Mouse (Mus musculus): ENCODE results near the gene Polr2e. TPM values are rescaled to one million over a fixed set of nuclear protein-coding genes. Genes with fewer than 3 reads are reported as not detected.

The Polr2e gene
- polyA plus RNA-seq, 1 experiment from 2014 or later, result 149 TPM

DNA sequence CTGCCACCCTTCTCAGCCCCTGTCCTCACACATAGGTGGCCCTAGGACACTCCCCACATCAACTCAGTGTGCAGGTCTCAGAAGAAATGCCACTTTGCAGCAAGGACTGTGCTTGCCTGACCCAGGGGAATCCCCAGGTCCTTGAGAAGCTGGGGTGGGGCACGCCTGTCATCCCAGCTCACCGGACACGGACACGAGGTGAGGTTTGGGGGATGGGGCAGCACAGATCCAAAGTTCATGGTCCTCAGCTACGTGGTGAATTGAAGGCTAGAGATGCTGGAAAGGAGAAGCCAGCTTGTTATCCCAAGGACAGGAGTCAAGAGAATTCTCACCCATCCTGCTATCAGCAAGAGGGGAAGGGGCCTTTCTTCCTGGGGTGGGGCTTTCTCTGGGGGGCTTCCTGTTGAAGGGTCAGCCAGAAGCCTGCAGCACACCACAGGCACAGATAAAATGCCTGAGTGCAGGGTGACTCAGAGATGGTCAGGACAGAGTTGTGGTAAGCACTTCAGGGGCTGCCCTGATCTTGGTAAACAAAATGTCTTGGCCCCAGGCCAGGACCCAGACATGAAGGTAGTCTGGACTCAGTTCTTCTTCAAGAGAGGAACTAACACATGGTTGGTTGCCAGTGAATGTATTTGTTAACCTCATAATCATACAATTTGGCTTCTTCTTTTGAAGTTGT is 6.7 kb downstream of the Polr2e start:
- 0 out of 2 replicates have a peak, but pooled peaks have one; percentile 31 for ATAC-seq (ENCODE audit: extremely low read depth, insufficient number of reproducible peaks, low FRiP score, low TSS enrichment)
- Histone ChIP-seq H3K27me3 (replicated peaks) (no peaks in the 10 kb centered on the region), H3K9ac (peak overlapping the region; percentile 47), H3K4me1 (peaks cover 33% of the 10 kb centered on the region), H3K27ac (replicated peaks) (peak overlapping the region; percentile 83), H3K36me3 (peaks cover 54% of the 10 kb centered on the region), H3K4me3 (no peak overlapping the region), H3K4me2 (peak overlapping the region; percentile 36), H3K9me3 (no peaks in the 10 kb centered on the region)
- 7% methylated on average over 5 of the region's 5 CpGs for WGBS

DNA sequence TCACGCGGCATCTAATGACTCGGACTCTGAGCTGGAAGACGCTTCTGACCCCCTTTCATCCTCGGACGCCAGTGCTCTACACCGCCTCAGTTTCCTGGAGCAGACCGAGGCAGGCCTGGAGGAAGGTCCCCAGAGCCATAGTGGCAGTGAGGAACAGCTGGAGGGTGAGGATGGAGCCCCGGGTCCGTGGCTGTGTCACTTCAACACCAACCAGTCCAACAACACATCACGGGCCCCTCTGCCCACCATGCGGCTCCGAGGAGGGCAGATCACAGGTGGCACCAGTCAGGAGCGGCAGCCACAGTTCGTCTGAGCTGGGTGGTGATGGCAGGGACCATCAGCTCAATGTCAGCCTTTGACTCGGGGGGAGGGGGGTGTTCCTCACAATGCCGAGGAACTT is 8.9 kb downstream of the Polr2e start:
- no peak for ATAC-seq (ENCODE audit: extremely low read depth, insufficient number of reproducible peaks, low FRiP score, low TSS enrichment)
- WGBS, result 81% methylated on average over 17 of the region's 17 CpGs
- H3K27ac ChIP-seq (replicated peaks), result no peak overlapping the region

DNA sequence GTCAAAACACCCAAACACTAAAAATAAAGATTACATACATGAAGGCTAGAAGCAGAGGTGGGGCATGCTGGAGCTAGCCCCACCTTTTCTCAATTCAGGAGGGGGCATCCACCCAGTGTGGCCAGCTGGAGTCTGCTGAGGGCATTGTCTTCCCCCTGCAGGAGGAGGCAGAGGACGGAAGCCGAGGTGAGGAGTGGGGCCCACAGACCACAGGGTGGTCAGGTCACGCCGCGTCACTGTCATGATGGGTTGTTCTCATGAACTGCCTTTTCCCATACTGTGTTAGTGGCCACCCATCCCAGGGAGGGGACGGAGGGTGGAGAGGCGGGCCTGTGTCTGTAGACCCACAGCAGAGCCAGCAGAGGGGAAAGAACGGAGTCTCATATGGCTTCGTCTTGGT is 9.4 kb downstream of the Polr2e start:
- Histone ChIP-seq H3K36me3 (peaks cover 31% of the 10 kb centered on the region), H3K4me2 (no peak overlapping the region), H3K4me3 (no peak overlapping the region), H3K9me3 (no peaks in the 10 kb centered on the region), H3K4me1 (peaks cover 29% of the 10 kb centered on the region), H3K27me3 (replicated peaks) (no peaks in the 10 kb centered on the region), H3K27ac (replicated peaks) (no peak overlapping the region), H3K9ac (no peak overlapping the region)
- WGBS, result 85% methylated on average over 9 of the region's 9 CpGs
- no peak for ATAC-seq (ENCODE audit: extremely low read depth, insufficient number of reproducible peaks, low FRiP score, low TSS enrichment)

More for the DNA sequence above, 8.9 kb downstream of the Polr2e start:
- H3K9ac ChIP-seq, result peak overlapping the region; percentile 2; the same call in 1 of the 2 replicates
- peaks cover 36% of the 10 kb centered on the region for H3K36me3 ChIP-seq
- no peak overlapping the region for H3K4me3 ChIP-seq
- H3K9me3 ChIP-seq, result no peaks in the 10 kb centered on the region
- peaks cover 31% of the 10 kb centered on the region for H3K4me1 ChIP-seq
- H3K4me2 ChIP-seq, result no peak overlapping the region
- no peaks in the 10 kb centered on the region for H3K27me3 ChIP-seq (replicated peaks)

DNA sequence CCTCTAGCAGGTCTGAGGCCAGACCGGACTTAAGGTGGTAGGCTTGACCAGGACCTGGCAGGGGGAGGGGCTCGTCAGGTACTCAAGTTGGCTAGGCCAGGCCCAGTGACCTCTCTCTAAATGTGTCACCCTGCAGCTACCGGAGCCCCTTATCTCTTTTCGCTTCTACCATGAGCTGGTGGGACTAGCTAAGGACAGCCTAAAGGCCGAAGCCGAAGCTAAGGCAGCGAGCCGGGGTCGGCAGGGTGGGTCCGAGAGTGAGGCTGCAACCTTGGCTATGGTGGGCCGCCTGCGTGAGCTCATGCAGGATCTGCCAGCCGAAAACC is 11.1 kb downstream of the Polr2e start:
- Histone ChIP-seq H3K4me2 (no peak overlapping the region), H3K9me3 (no peaks in the 10 kb centered on the region), H3K27me3 (replicated peaks) (no peaks in the 10 kb centered on the region), H3K4me3 (no peak overlapping the region), H3K9ac (no peak overlapping the region), H3K27ac (replicated peaks) (no peak overlapping the region), H3K4me1 (peaks cover 14% of the 10 kb centered on the region), H3K36me3 (peaks cover 22% of the 10 kb centered on the region; the same call in 1 of the 2 replicates)
- ATAC-seq (ENCODE audit: extremely low read depth, insufficient number of reproducible peaks, low FRiP score, low TSS enrichment), result no peak
- 87% methylated on average over 13 of the region's 13 CpGs for WGBS

DNA sequence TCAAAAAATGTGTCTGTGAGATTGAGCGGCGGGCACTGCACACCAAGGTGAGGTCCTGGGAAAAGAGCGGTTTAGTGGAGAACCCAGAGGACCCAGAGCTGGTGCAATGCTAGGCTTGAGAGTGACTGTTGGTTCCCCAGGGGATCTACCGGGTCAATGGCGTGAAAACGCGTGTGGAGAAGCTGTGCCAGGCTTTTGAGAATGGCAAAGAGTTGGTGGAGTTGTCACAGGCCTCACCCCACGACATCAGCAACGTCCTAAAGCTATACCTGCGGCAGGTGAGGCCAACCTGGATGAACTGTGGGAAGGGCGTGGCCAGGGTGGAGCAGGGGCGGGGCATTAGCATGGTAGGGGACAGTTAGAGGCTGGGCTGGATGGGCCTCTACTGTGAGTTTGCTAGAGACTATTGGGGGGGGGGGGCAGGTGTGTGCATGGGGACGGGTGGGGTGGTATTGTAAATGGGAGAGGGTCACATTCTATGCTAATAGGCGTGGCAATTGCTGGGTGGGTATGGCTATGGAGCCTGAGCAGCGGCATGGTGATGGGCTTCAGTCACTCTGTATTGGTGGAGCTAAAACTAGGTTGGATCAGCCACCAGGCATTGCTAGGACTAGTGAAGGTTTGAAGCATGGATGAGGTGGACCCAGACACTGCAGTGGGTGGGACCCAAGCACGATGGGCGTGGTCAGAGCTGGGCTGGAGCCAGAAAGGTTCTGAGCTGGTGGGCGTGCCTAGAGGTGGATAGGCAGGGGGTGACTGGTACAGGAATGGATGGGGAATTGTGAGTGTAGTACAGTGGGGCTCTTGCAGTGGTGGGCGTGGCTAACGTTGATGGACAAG is 11.7 kb downstream of the Polr2e start:
- ATAC-seq (ENCODE audit: extremely low read depth, insufficient number of reproducible peaks, low FRiP score, low TSS enrichment), result no peak
- Histone ChIP-seq H3K36me3 (peaks cover 26% of the 10 kb centered on the region), H3K9me3 (no peaks in the 10 kb centered on the region), H3K9ac (no peak overlapping the region), H3K27ac (replicated peaks) (no peak overlapping the region), H3K4me1 (peaks cover 9% of the 10 kb centered on the region), H3K27me3 (replicated peaks) (no peaks in the 10 kb centered on the region), H3K4me3 (no peak overlapping the region), H3K4me2 (no peak overlapping the region)
- 67% methylated on average over 20 of the region's 20 CpGs for WGBS

DNA sequence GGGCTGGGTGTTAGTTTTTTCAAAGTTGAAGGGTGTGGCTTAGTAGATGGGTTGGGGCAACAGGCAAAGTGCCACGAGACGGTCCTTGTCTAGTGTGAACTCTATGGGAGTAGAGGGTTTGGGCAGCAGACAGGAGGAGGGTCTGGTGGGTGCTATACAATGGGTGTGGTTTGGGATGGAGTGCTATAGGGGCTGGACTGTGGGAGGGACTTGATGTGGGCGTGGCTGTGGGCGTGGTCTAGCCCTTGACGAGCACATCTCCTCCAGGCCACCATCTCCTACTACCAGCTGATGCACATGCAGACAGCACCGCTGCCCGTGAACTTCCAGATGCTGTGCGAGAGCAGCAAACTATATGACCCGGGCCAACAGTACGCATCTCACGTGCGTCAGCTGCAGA is 13.7 kb downstream of the Polr2e start:
- no peak for ATAC-seq (ENCODE audit: extremely low read depth, insufficient number of reproducible peaks, low FRiP score, low TSS enrichment)
- Histone ChIP-seq H3K4me1 (no peaks in the 10 kb centered on the region), H3K4me2 (no peak overlapping the region), H3K9ac (no peak overlapping the region), H3K27me3 (replicated peaks) (no peaks in the 10 kb centered on the region), H3K27ac (replicated peaks) (no peak overlapping the region), H3K4me3 (no peak overlapping the region), H3K9me3 (no peaks in the 10 kb centered on the region), H3K36me3 (peaks cover 29% of the 10 kb centered on the region)
- 69% methylated on average over 12 of the region's 12 CpGs for WGBS

DNA sequence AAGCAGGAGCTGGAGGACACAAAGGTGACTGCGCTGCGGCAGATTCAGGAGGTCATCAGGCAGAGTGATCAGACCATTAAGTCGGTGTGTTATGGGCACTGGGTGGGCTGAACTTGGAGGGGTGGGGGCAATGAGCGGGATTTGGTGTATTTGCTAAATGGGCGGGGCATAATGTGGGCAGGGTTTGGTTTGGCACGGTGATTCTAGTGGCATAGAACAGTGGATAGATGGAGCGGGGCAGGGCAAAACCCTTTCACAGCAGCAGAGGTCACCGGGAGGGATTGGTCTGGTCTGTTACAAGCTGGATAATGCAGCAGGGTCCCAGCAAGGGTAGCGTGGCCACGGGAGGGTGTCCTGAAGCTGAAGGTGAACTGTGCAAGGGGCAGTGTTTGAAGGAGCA is 14.1 kb downstream of the Polr2e start:
- H3K4me2 ChIP-seq, result no peak overlapping the region
- ATAC-seq (ENCODE audit: extremely low read depth, insufficient number of reproducible peaks, low FRiP score, low TSS enrichment), result no peak
- H3K4me3 ChIP-seq, result no peak overlapping the region
- H3K27me3 ChIP-seq (replicated peaks), result no peaks in the 10 kb centered on the region; the same call in 1 of the 2 replicates
- H3K36me3 ChIP-seq, result peaks cover 25% of the 10 kb centered on the region
- H3K9ac ChIP-seq, result no peak overlapping the region
- WGBS, result 75% methylated on average over 10 of the region's 10 CpGs
- no peaks in the 10 kb centered on the region for H3K9me3 ChIP-seq
- 0 out of 2 replicates have a peak, but pooled peaks cover 3% of the 10 kb centered on the region for H3K4me1 ChIP-seq
- H3K27ac ChIP-seq (replicated peaks), result no peak overlapping the region

DNA sequence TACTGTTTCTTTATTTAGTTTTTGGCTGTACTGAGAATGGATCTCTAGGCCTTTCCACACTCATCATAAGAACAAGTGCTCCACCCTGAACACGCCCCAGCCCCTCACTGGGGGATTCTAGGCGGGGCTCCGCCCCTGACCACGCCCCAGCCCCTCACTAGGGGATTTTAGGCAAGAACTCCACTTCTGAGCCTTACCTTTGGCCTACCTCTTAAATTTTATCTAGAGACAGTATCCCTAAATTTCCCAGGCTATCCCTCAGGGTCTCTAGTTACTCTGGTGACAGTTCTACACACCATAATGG is 14.6 kb downstream of the Polr2e start:
- Histone ChIP-seq H3K27ac (replicated peaks) (no peak overlapping the region), H3K27me3 (replicated peaks) (no peaks in the 10 kb centered on the region; the same call in 1 of the 2 replicates), H3K4me3 (no peak overlapping the region), H3K9me3 (no peaks in the 10 kb centered on the region), H3K4me1 (peaks cover 8% of the 10 kb centered on the region), H3K4me2 (no peak overlapping the region), H3K9ac (no peak overlapping the region), H3K36me3 (peaks cover 24% of the 10 kb centered on the region)
- ATAC-seq (ENCODE audit: extremely low read depth, insufficient number of reproducible peaks, low FRiP score, low TSS enrichment), result no peak
- 53% methylated on average over 4 of the region's 4 CpGs for WGBS

DNA sequence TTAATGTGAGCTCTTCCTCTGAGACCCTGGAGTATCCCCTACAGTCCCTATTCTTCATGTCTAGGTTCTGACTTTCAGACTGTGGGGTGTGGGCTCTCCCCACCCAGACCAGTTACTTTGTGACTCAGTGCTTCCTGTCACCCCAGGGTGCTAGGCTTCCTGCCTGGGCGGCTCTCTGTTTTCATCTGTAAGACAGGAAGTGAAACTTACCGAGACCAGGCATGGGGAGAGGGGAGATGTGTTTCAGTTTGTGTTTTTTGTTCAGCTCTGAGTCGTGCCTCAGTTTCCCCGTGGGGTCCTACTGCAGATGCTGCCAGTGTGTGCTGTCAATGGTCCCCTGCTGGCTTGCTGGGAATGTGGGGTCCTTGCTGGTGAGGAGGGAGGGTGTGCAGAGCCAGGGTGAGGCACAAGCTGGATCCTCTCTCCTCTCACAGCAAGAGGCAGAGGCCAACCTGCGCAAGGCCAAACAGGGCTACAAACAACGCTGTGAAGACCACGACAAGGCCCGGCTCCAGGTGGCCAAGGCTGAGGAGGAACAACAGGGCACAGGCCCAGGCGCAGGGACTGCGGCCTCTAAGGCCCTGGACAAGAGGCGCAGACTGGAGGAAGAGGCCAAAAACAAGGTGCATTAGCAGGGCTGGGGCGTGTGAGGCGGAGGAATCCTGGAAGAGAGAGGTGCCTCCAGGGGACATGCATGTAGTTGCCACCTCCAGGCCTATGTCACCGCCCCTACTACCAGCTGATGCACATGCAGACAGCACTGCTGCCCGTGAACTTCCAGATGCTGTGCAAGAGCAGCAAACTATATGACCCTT is 15.2 kb downstream of the Polr2e start:
- no peak for ATAC-seq (ENCODE audit: extremely low read depth, insufficient number of reproducible peaks, low FRiP score, low TSS enrichment)
- 72% methylated on average over 15 of the region's 15 CpGs for WGBS

DNA sequence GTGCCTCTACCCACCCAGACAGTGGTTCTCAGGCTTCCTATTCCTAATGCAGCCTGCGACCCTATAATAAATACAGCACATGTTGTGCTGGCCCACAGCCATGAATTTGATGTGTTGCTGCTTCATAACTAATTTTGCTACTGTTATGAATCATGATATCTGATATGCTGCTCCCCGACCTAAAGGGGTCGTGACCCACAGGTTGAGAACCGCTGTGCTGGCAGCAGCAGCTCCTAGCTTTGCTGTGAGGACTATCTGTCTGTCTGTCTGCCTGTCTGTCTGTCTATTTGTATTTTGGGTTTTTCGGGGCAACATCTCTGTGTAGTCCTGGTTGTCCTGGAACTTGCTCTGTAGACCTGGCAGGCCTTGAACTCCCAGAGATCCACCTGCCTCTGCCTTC is 15.8 kb downstream of the Polr2e start:
- H3K4me2 ChIP-seq, result no peak overlapping the region
- no peak overlapping the region for H3K27ac ChIP-seq (replicated peaks)
- no peaks in the 10 kb centered on the region; the same call in 1 of the 2 replicates for H3K27me3 ChIP-seq (replicated peaks)
- H3K36me3 ChIP-seq, result peaks cover 16% of the 10 kb centered on the region
- no peaks in the 10 kb centered on the region for H3K9me3 ChIP-seq
- H3K9ac ChIP-seq, result no peak overlapping the region
- peaks cover 20% of the 10 kb centered on the region for H3K4me1 ChIP-seq
- no peak for ATAC-seq (ENCODE audit: extremely low read depth, insufficient number of reproducible peaks, low FRiP score, low TSS enrichment)
- WGBS, result 84% methylated on average over 5 of the region's 5 CpGs
- H3K4me3 ChIP-seq, result no peak overlapping the region

More for the DNA sequence above, 15.2 kb downstream of the Polr2e start:
- Histone ChIP-seq H3K9ac (0 out of 2 replicates have a peak overlapping the region, but pooled peaks have one; percentile 38), H3K27me3 (replicated peaks) (no peaks in the 10 kb centered on the region; the same call in 1 of the 2 replicates), H3K36me3 (peaks cover 22% of the 10 kb centered on the region), H3K4me1 (peaks cover 14% of the 10 kb centered on the region), H3K4me3 (no peak overlapping the region), H3K27ac (replicated peaks) (no peak overlapping the region), H3K4me2 (no peak overlapping the region), H3K9me3 (no peaks in the 10 kb centered on the region)

DNA sequence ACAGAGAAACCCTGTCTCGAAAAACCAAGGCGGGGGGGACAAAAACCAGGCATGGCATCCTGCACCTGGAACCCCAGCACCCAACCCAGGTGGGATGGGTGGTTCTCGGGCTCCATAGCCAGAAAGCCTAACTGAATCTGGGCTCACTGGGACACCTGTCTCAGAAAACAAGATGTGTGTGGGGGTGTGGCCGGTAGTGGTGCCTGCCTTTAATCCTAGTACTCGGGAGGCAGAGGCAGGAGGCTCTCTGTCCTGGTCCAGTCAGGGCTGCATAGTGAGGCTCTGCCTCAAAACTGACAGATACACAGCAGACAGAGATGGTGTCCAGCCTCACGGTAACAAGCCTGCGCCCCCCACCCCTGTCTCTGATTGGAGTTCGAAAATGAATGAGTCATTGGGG is 16.8 kb downstream of the Polr2e start:
- peaks cover 24% of the 10 kb centered on the region for H3K4me1 ChIP-seq
- no peak for ATAC-seq (ENCODE audit: extremely low read depth, insufficient number of reproducible peaks, low FRiP score, low TSS enrichment)
- no peak overlapping the region for H3K9ac ChIP-seq
- no peak overlapping the region for H3K4me3 ChIP-seq
- no peak overlapping the region for H3K27ac ChIP-seq (replicated peaks)
- peaks cover 14% of the 10 kb centered on the region for H3K36me3 ChIP-seq
- 90% methylated on average over 8 of the region's 8 CpGs for WGBS
- no peaks in the 10 kb centered on the region for H3K9me3 ChIP-seq
- peaks cover under 1% of the 10 kb centered on the region; the same call in 1 of the 2 replicates for H3K27me3 ChIP-seq (replicated peaks)
- no peak overlapping the region for H3K4me2 ChIP-seq
